Mouse (Mus musculus) liver, embryonic 14.5 days (tissue): ENCODE data around the gene Olfr1145. TPM values are rescaled to one million over a fixed set of nuclear protein-coding genes. Genes with fewer than 3 reads are reported as not detected.

Experiments
- ATAC-seq: fragments of 200-750 bp; cut with Nextera tagmentation; 2 replicates; pipeline ENCODE4 v1.8.0; 2017; ENCODE audit warnings: moderate number of reproducible peaks, mild to moderate bottlenecking, moderate library complexity; ENCODE audit not compliant: insufficient read depth
- DNase-seq, 3 experiments: peaks; one replicate each; pipeline ENCODE4 v3.0.0-alpha.2; 2012 to 2013; ENCODE audit warnings: low read depth in 3 of 3, low spot score in 3 of 3
- H3K27ac ChIP-seq: fragments of 300-500 bp; sonication (generic); 2 replicates; pipeline ENCODE4 v1.5.1; 2014; ENCODE audit warnings: moderate library complexity, mild to moderate bottlenecking, control low read depth, inconsistent platforms
- H3K27me3 ChIP-seq: fragments of 300-500 bp; sonication (generic); 2 replicates; pipeline ENCODE4 v1.6.1; 2014; ENCODE audit warnings: mild to moderate bottlenecking, low read length, moderate library complexity; ENCODE audit not compliant: control insufficient read depth, insufficient read depth
- H3K36me3 ChIP-seq: fragments of 300-500 bp; sonication (generic); replicated peaks from 2 replicates; pipeline ENCODE4 v1.6.1; 2014; ENCODE audit warnings: low read depth; ENCODE audit not compliant: control insufficient read depth, insufficient read depth
- H3K4me1 ChIP-seq, 2 experiments: fragments of 200-500 bp in 1 of 2; fragments of 300-500 bp in 1 of 2; sonication (generic) in 1 of 2; replicated peaks; 2 replicates each; pipeline ENCODE4 v1.6.1; 2012 to 2014; ENCODE audit warnings: antibody characterized with exemption in 1 of 2, inconsistent platforms in 1 of 2, low read length in 1 of 2; ENCODE audit not compliant: control insufficient read depth in 2 of 2, insufficient read depth in 2 of 2
- H3K4me2 ChIP-seq: fragments of 300-500 bp; sonication (generic); 2 replicates; pipeline ENCODE4 v1.6.1; 2014; ENCODE audit warnings: low read depth, mild to moderate bottlenecking, control low read depth, moderate library complexity
- H3K4me3 ChIP-seq, 2 experiments: fragments of 200-500 bp in 1 of 2; fragments of 300-500 bp in 1 of 2; sonication (generic) in 1 of 2; 2 replicates each; pipeline ENCODE4 v1.5.1; 2012 to 2014; ENCODE audit warnings: low read depth in 2 of 2, low read length in 2 of 2, mild to moderate bottlenecking in 2 of 2, control low read depth in 1 of 2, inconsistent platforms in 1 of 2, moderate library complexity in 1 of 2; ENCODE audit not compliant: insufficient read depth in 1 of 2
- H3K9ac ChIP-seq: fragments of 300-500 bp; sonication (generic); replicated peaks from 2 replicates; pipeline ENCODE4 v1.6.1; 2014; ENCODE audit warnings: mild to moderate bottlenecking, control low read depth, moderate library complexity
- H3K9me3 ChIP-seq: fragments of 300-500 bp; sonication (generic); 2 replicates; pipeline ENCODE4 v1.6.1; 2016; ENCODE audit warnings: low read length, mixed read lengths; ENCODE audit not compliant: control insufficient read depth
- CTCF ChIP-seq: IDR thresholded peaks from 2 replicates; pipeline ENCODE4 v1.5.1; 2016; ENCODE audit warnings: antibody characterized with exemption, low read depth, control low read depth
- EP300 ChIP-seq: IDR thresholded peaks from 2 replicates; pipeline ENCODE4 v1.6.1; 2016; ENCODE audit warnings: antibody characterized with exemption, low read depth
- WGBS: fragments of 180-500 bp; shearing (Covaris S2); extraction: QIAGEN DNeasy Blood & Tissue Kit; methylation state at CpG from one replicate; pipeline ENCODE4 v1.1.7; 2014; ENCODE audit not compliant: insufficient replicate concordance; 5-methylcytosine and 5-hydroxymethylcytosine counted together
- polyA plus RNA-seq, 2 experiments: library from polyadenylated mRNA; depleted of rRNA in 1 of 2; stranded (reverse) in 1 of 2; unstranded in 1 of 2; fragments of >200 nt; fragmentation: Nextera tagmentation in 1 of 2; extraction: Ambion mirVana in 1 of 2; gene quantifications; 2 replicates each; pipeline versions ENCODE4 v1.2.1 to v1.2.3; 2012 to 2014

The Olfr1145 gene
- polyA plus RNA-seq, 2 experiments = not detected

DNA sequence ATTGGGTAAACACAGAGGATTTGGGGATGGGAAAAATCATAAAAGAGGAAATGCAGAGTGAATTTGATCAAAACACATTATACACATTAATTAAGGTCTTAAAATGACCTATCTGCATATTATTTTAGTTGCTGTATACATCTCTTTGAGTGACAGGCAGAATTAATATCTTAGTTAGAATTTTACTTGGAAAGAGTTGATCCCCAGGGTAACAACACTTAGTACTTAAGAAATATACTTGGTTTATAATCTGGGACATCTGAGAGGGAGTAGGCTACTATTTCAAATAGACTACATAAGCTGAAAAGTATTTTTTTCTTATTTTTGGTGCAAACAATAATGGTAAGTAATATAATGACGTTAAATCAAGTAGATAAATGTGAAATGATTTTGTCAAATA lies 34.1 kb downstream of the Olfr1145 start, which contains the start of gene Olfr1150-ps1:
Olfr1150-ps1 (plus strand) TSS at position 301 of the 400 bp plus-strand sequence.
- 38% methylated on average over 1 of the region's 1 CpGs for WGBS
- TF ChIP-seq EP300 = no peak
- no peak for TF ChIP-seq CTCF
- H3K4me1 ChIP-seq = no peaks in the 10 kb centered on the region
- H3K9ac ChIP-seq = no peak within 1 kb of the TSS
- no peaks in the 10 kb centered on the region for H3K27me3 ChIP-seq
- DNase-seq (no peak), ATAC-seq (no peak)
- no peak within 1 kb of the TSS for H3K4me2 ChIP-seq
- H3K9me3 ChIP-seq = no peaks in the 10 kb centered on the region
- H3K4me3 ChIP-seq = no peak within 1 kb of the TSS
- no peaks in the 10 kb centered on the region for H3K36me3 ChIP-seq
- no peak within 1 kb of the TSS for H3K27ac ChIP-seq

DNA sequence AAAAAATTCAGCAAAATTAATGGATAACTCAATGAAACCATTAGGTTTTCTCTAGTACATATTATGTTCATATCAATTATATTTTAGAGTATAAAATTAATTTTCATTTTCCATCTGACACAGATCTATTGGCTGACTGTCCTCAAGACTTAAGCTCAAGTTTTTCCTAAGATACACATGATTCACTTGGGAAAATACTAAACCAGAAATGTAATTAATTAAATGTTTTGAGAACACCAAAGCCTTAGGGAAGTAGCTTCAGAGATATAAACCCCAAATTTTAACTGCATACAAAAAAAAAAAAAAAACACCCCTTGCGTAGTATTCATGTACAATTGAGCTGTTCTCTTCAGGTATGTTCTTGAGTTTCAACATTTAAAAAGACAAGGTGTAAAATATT lies 45.9 kb downstream of the Olfr1145 start, which contains the start of gene Olfr1151:
Olfr1151 (plus strand) TSS at position 301 of the 400 bp plus-strand sequence.
- Histone ChIP-seq H3K9me3 (no peaks in the 10 kb centered on the region), H3K9ac (no peak within 1 kb of the TSS), H3K4me1 (no peaks in the 10 kb centered on the region), H3K4me3 (no peak within 1 kb of the TSS), H3K4me2 (no peak within 1 kb of the TSS), H3K27ac (no peak within 1 kb of the TSS), H3K36me3 (no peaks in the 10 kb centered on the region), H3K27me3 (no peaks in the 10 kb centered on the region)
- ATAC-seq (no peak), DNase-seq (no peak)
- TF ChIP-seq CTCF (no peak), EP300 (no peak)
- 57% methylated on average over 1 of the region's 1 CpGs for WGBS

Other genes with a start within 250 kb of the Olfr1145 start
- gene Olfr1129, start 235.9 kb upstream of the Olfr1145 start, polyA plus RNA-seq (2012; rRNA removed) = not detected in 2 replicates
- gene Olfr1129, start 235.9 kb upstream of the Olfr1145 start, polyA plus RNA-seq (2014; fragmentation: Nextera tagmentation; extraction: Ambion mirVana) = not detected in 2 replicates
- not detected in 2 replicates for gene Olfr1130, start 203.6 kb upstream of the Olfr1145 start, polyA plus RNA-seq (2012; rRNA removed)
- not detected in 2 replicates for gene Olfr1130, start 203.6 kb upstream of the Olfr1145 start, polyA plus RNA-seq (2014; fragmentation: Nextera tagmentation; extraction: Ambion mirVana)
- gene Olfr1131, start 182.7 kb upstream of the Olfr1145 start, polyA plus RNA-seq (2012; rRNA removed) = not detected in 2 replicates
- not detected in 2 replicates for gene Olfr1131, start 182.7 kb upstream of the Olfr1145 start, polyA plus RNA-seq (2014; fragmentation: Nextera tagmentation; extraction: Ambion mirVana)
- not detected in 2 replicates for gene Olfr1132, start 172.3 kb upstream of the Olfr1145 start, polyA plus RNA-seq (2012; rRNA removed)
- not detected in 2 replicates for gene Olfr1132, start 172.3 kb upstream of the Olfr1145 start, polyA plus RNA-seq (2014; fragmentation: Nextera tagmentation; extraction: Ambion mirVana)
- not detected in 2 replicates for gene Olfr1133, start 162.4 kb upstream of the Olfr1145 start, polyA plus RNA-seq (2012; rRNA removed)
- not detected in 2 replicates for gene Olfr1133, start 162.4 kb upstream of the Olfr1145 start, polyA plus RNA-seq (2014; fragmentation: Nextera tagmentation; extraction: Ambion mirVana)
- gene Olfr1134, start 151.4 kb upstream of the Olfr1145 start, polyA plus RNA-seq (2012; rRNA removed) = not detected in 2 replicates
- not detected in 2 replicates for gene Olfr1134, start 151.4 kb upstream of the Olfr1145 start, polyA plus RNA-seq (2014; fragmentation: Nextera tagmentation; extraction: Ambion mirVana)
- not detected in 2 replicates for gene Olfr1135, start 136.2 kb upstream of the Olfr1145 start, polyA plus RNA-seq (2012; rRNA removed)
- not detected in 2 replicates for gene Olfr1135, start 136.2 kb upstream of the Olfr1145 start, polyA plus RNA-seq (2014; fragmentation: Nextera tagmentation; extraction: Ambion mirVana)
- gene Olfr1136, start 115.9 kb upstream of the Olfr1145 start, polyA plus RNA-seq (2012; rRNA removed) = not detected in 2 replicates
- not detected in 2 replicates for gene Olfr1136, start 115.9 kb upstream of the Olfr1145 start, polyA plus RNA-seq (2014; fragmentation: Nextera tagmentation; extraction: Ambion mirVana)
- gene Olfr1137, start 96.6 kb upstream of the Olfr1145 start, polyA plus RNA-seq (2012; rRNA removed) = not detected in 2 replicates
- gene Olfr1137, start 96.6 kb upstream of the Olfr1145 start, polyA plus RNA-seq (2014; fragmentation: Nextera tagmentation; extraction: Ambion mirVana) = not detected in 2 replicates
- gene Olfr1138, start 69.8 kb upstream of the Olfr1145 start, polyA plus RNA-seq (2012; rRNA removed) = not detected in 2 replicates
- gene Olfr1138, start 69.8 kb upstream of the Olfr1145 start, polyA plus RNA-seq (2014; fragmentation: Nextera tagmentation; extraction: Ambion mirVana) = not detected in 2 replicates
- not detected in 2 replicates for gene Olfr1140, start 66.1 kb upstream of the Olfr1145 start, polyA plus RNA-seq (2012; rRNA removed)
- not detected in 2 replicates for gene Olfr1140, start 66.1 kb upstream of the Olfr1145 start, polyA plus RNA-seq (2014; fragmentation: Nextera tagmentation; extraction: Ambion mirVana)
- not detected in 2 replicates for gene Olfr1141, start 55.8 kb upstream of the Olfr1145 start, polyA plus RNA-seq (2012; rRNA removed)
- not detected in 2 replicates for gene Olfr1141, start 55.8 kb upstream of the Olfr1145 start, polyA plus RNA-seq (2014; fragmentation: Nextera tagmentation; extraction: Ambion mirVana)
- not detected in 2 replicates for gene Olfr152, start 30.3 kb upstream of the Olfr1145 start, polyA plus RNA-seq (2012; rRNA removed)
- gene Olfr152, start 30.3 kb upstream of the Olfr1145 start, polyA plus RNA-seq (2014; fragmentation: Nextera tagmentation; extraction: Ambion mirVana) = not detected in 2 replicates
- not detected in 2 replicates for gene Olfr1143, start 9.2 kb upstream of the Olfr1145 start, polyA plus RNA-seq (2012; rRNA removed)
- not detected in 2 replicates for gene Olfr1143, start 9.2 kb upstream of the Olfr1145 start, polyA plus RNA-seq (2014; fragmentation: Nextera tagmentation; extraction: Ambion mirVana)
- not detected in 2 replicates for gene Olfr1148, start 20.7 kb downstream of the Olfr1145 start, polyA plus RNA-seq (2012; rRNA removed)
- gene Olfr1148, start 20.7 kb downstream of the Olfr1145 start, polyA plus RNA-seq (2014; fragmentation: Nextera tagmentation; extraction: Ambion mirVana) = not detected in 2 replicates
- not detected in 2 replicates for gene Olfr1150-ps1, start 34.2 kb downstream of the Olfr1145 start, polyA plus RNA-seq (2012; rRNA removed)
- not detected in 2 replicates for gene Olfr1150-ps1, start 34.2 kb downstream of the Olfr1145 start, polyA plus RNA-seq (2014; fragmentation: Nextera tagmentation; extraction: Ambion mirVana)
- gene Olfr1151, start 46.0 kb downstream of the Olfr1145 start, polyA plus RNA-seq (2012; rRNA removed) = not detected in 2 replicates
- not detected in 2 replicates for gene Olfr1151, start 46.0 kb downstream of the Olfr1145 start, polyA plus RNA-seq (2014; fragmentation: Nextera tagmentation; extraction: Ambion mirVana)
- not detected in 2 replicates for gene Olfr1152, start 56.7 kb downstream of the Olfr1145 start, polyA plus RNA-seq (2012; rRNA removed)
- not detected in 2 replicates for gene Olfr1152, start 56.7 kb downstream of the Olfr1145 start, polyA plus RNA-seq (2014; fragmentation: Nextera tagmentation; extraction: Ambion mirVana)
- not detected in 2 replicates for gene Olfr1153, start 85.1 kb downstream of the Olfr1145 start, polyA plus RNA-seq (2012; rRNA removed)
- gene Olfr1153, start 85.1 kb downstream of the Olfr1145 start, polyA plus RNA-seq (2014; fragmentation: Nextera tagmentation; extraction: Ambion mirVana) = not detected in 2 replicates
- gene Olfr1154, start 95.3 kb downstream of the Olfr1145 start, polyA plus RNA-seq (2012; rRNA removed) = not detected in 2 replicates
- not detected in 2 replicates for gene Olfr1154, start 95.3 kb downstream of the Olfr1145 start, polyA plus RNA-seq (2014; fragmentation: Nextera tagmentation; extraction: Ambion mirVana)
- gene Olfr1155, start 135.3 kb downstream of the Olfr1145 start, polyA plus RNA-seq (2012; rRNA removed) = not detected in 2 replicates
- not detected in 2 replicates for gene Olfr1155, start 135.3 kb downstream of the Olfr1145 start, polyA plus RNA-seq (2014; fragmentation: Nextera tagmentation; extraction: Ambion mirVana)
- not detected in 2 replicates for gene Olfr1156, start 143.3 kb downstream of the Olfr1145 start, polyA plus RNA-seq (2012; rRNA removed)
- not detected in 2 replicates for gene Olfr1156, start 143.3 kb downstream of the Olfr1145 start, polyA plus RNA-seq (2014; fragmentation: Nextera tagmentation; extraction: Ambion mirVana)
- not detected in 2 replicates for gene Olfr1157, start 158.5 kb downstream of the Olfr1145 start, polyA plus RNA-seq (2012; rRNA removed)
- not detected in 2 replicates for gene Olfr1157, start 158.5 kb downstream of the Olfr1145 start, polyA plus RNA-seq (2014; fragmentation: Nextera tagmentation; extraction: Ambion mirVana)
- gene Olfr74, start 164.8 kb downstream of the Olfr1145 start, polyA plus RNA-seq (2012; rRNA removed) = not detected in 2 replicates
- gene Olfr74, start 164.8 kb downstream of the Olfr1145 start, polyA plus RNA-seq (2014; fragmentation: Nextera tagmentation; extraction: Ambion mirVana) = not detected in 2 replicates
- gene Olfr1158, start 180.3 kb downstream of the Olfr1145 start, polyA plus RNA-seq (2012; rRNA removed) = not detected in 2 replicates
- gene Olfr1158, start 180.3 kb downstream of the Olfr1145 start, polyA plus RNA-seq (2014; fragmentation: Nextera tagmentation; extraction: Ambion mirVana) = not detected in 2 replicates
- not detected in 2 replicates for gene Olfr1160, start 198.4 kb downstream of the Olfr1145 start, polyA plus RNA-seq (2012; rRNA removed)
- gene Olfr1160, start 198.4 kb downstream of the Olfr1145 start, polyA plus RNA-seq (2014; fragmentation: Nextera tagmentation; extraction: Ambion mirVana) = not detected in 2 replicates
- gene Olfr1161, start 213.0 kb downstream of the Olfr1145 start, polyA plus RNA-seq (2012; rRNA removed) = not detected in 2 replicates
- gene Olfr1161, start 213.0 kb downstream of the Olfr1145 start, polyA plus RNA-seq (2014; fragmentation: Nextera tagmentation; extraction: Ambion mirVana) = not detected in 2 replicates
- gene Olfr73, start 227.9 kb downstream of the Olfr1145 start, polyA plus RNA-seq (2012; rRNA removed) = not detected in 2 replicates
- not detected in 2 replicates for gene Olfr73, start 227.9 kb downstream of the Olfr1145 start, polyA plus RNA-seq (2014; fragmentation: Nextera tagmentation; extraction: Ambion mirVana)
- not detected in 2 replicates for gene Olfr1162, start 241.3 kb downstream of the Olfr1145 start, polyA plus RNA-seq (2012; rRNA removed)
- gene Olfr1162, start 241.3 kb downstream of the Olfr1145 start, polyA plus RNA-seq (2014; fragmentation: Nextera tagmentation; extraction: Ambion mirVana) = not detected in 2 replicates